Mouse (Mus musculus): ENCODE data around the gene Gnai3. TPM values are rescaled to one million over a fixed set of nuclear protein-coding genes. Genes with fewer than 3 reads are reported as not detected.

The Gnai3 gene
- polyA plus RNA-seq, 1 experiment from 2014 or later, result 112 TPM

DNA sequence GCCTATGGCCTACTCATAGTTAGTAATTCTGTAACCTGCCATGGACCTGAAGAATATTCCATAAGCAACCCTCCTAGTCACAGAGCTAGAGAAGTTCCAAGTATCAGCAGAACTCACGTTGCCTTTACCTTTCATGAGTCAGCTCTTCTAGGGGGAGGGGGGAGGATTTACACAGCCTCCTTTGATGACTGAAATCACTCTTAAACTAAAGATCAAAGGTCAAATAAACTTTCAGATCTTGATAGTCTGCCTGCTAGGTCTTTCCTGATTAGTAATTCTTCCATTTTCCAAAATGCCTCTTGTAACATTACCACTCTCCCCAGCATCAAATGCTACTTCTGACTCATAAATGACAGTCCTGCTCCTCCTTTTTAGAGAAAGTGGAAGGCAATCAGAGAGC, 21.8 kb downstream of the Gnai3 start:
- DNase-seq (ENCODE audit: low spot score) (no peak), ATAC-seq (ENCODE audit: low FRiP score, low TSS enrichment) (no peak)
- H3K9ac ChIP-seq (ENCODE audit: low read length), result no peak overlapping the region
- no peak for TF ChIP-seq EP300 (optimal IDR thresholded peaks at IDR 0.05)
- H3K4me2 ChIP-seq (replicated peaks; ENCODE audit: low read depth), result no peak overlapping the region
- no peak overlapping the region for H3K4me3 ChIP-seq (ENCODE audit: low read depth, low read length)
- H3K36me3 ChIP-seq (ENCODE audit: control insufficient read depth, insufficient read depth, low read length), result peaks cover 6% of the 10 kb centered on the region
- H3K9me3 ChIP-seq (ENCODE audit: control insufficient read depth, low read length), result no peaks in the 10 kb centered on the region
- no peaks in the 10 kb centered on the region for H3K4me1 ChIP-seq (replicated peaks; ENCODE audit: control insufficient read depth, insufficient read depth)
- H3K27me3 ChIP-seq (ENCODE audit: control insufficient read depth, insufficient read depth, low read length), result no peaks in the 10 kb centered on the region
- WGBS, result 22% methylated on average over 1 of the region's 1 CpGs
- no peak overlapping the region for H3K27ac ChIP-seq (replicated peaks)

DNA sequence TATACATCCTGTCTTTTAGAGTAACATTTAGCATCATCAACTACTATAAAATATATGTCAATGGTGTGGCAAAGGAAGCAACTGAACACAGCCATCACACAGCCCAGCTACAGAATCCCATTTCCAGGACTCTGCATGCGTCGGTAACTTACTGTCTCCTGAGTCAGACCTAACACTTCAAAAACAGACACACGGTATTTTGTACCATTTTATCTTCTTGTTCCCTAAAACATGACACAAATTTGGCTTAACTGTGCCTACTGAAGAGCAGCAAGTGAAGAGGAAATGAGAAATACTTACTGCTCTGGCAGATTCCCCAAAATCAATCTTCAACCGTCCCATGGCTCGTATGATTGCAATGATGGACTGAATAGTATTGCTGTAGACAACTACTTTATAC, 22.7 kb downstream of the Gnai3 start:
- 77% methylated on average over 5 of the region's 5 CpGs for WGBS
- Histone ChIP-seq H3K4me2 (replicated peaks; ENCODE audit: low read depth) (no peak overlapping the region), H3K4me1 (replicated peaks; ENCODE audit: control insufficient read depth, insufficient read depth) (no peaks in the 10 kb centered on the region), H3K36me3 (ENCODE audit: control insufficient read depth, insufficient read depth, low read length) (peaks cover 9% of the 10 kb centered on the region), H3K27me3 (ENCODE audit: control insufficient read depth, insufficient read depth, low read length) (no peaks in the 10 kb centered on the region), H3K9me3 (ENCODE audit: control insufficient read depth, low read length) (no peaks in the 10 kb centered on the region), H3K27ac (replicated peaks) (no peak overlapping the region), H3K9ac (ENCODE audit: low read length) (no peak overlapping the region), H3K4me3 (ENCODE audit: low read depth, low read length) (no peak overlapping the region)
- no peak for ATAC-seq (ENCODE audit: low FRiP score, low TSS enrichment)
- TF ChIP-seq EP300 (optimal IDR thresholded peaks at IDR 0.05) (no peak), CTCF (IDR thresholded peaks at IDR 0.05; ENCODE audit: low read depth) (no peak)
- DNase-seq (ENCODE audit: low spot score), result no peak

DNA sequence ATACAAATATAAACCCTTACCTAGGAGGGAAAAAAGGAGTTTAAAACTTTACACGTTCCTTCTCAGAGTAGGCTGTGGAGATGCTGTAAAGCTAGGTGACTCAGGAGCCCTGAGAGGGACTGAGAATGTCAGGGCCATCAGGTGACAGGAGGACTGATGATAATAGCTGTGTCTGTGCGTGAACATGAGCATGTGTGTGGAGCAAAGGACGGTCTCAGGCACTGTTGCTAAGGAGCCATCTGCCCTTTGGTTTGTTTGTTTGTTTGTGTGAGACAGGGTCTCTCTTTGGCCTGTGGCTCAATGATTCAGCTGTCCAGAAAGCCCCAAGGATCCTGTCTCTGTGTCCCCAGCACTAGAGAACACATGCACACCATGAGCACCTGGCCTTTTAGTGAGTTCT, 24.8 kb downstream of the Gnai3 start:
- DNase-seq (ENCODE audit: low spot score), result no peak
- no peak overlapping the region for H3K4me3 ChIP-seq (ENCODE audit: low read depth, low read length)
- H3K4me1 ChIP-seq (replicated peaks; ENCODE audit: control insufficient read depth, insufficient read depth), result no peaks in the 10 kb centered on the region
- no peaks in the 10 kb centered on the region for H3K27me3 ChIP-seq (ENCODE audit: control insufficient read depth, insufficient read depth, low read length)
- H3K36me3 ChIP-seq (ENCODE audit: control insufficient read depth, insufficient read depth, low read length), result peaks cover 9% of the 10 kb centered on the region
- H3K4me2 ChIP-seq (replicated peaks; ENCODE audit: low read depth), result no peak overlapping the region
- ATAC-seq (ENCODE audit: low FRiP score, low TSS enrichment), result no peak
- TF ChIP-seq CTCF (IDR thresholded peaks at IDR 0.05; ENCODE audit: low read depth), result no peak
- WGBS, result 76% methylated on average over 3 of the region's 3 CpGs
- no peak overlapping the region for H3K27ac ChIP-seq (replicated peaks)
- no peak overlapping the region for H3K9ac ChIP-seq (ENCODE audit: low read length)
- no peaks in the 10 kb centered on the region for H3K9me3 ChIP-seq (ENCODE audit: control insufficient read depth, low read length)

DNA sequence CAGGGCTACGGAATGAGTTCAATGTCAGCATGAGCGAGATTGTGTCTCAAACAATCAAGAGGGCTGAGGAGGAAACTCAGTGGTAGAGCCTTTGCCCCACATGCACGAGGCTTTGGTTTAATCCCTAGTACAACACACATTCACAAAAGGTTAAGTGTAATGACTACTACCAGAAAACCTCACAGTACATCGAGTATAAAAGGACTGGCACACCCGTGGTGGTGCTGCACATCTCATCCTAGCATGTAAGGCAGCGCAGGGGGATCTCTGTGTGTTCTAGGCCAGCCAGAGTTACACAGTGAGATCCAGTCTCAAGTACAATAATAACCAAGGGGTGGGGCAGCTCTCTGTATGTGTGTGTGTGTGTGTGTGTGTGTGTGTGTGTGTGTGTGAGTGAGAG, 28.5 kb downstream of the Gnai3 start:
- ATAC-seq (ENCODE audit: low FRiP score, low TSS enrichment) (peak; percentile 79), DNase-seq (ENCODE audit: low spot score) (no peak)
- WGBS, result 72% methylated on average over 6 of the region's 6 CpGs
- Histone ChIP-seq H3K4me1 (replicated peaks; ENCODE audit: control insufficient read depth, insufficient read depth) (no peaks in the 10 kb centered on the region), H3K4me3 (ENCODE audit: low read depth, low read length) (no peak overlapping the region), H3K36me3 (ENCODE audit: control insufficient read depth, insufficient read depth, low read length) (peaks cover 10% of the 10 kb centered on the region), H3K9me3 (ENCODE audit: control insufficient read depth, low read length) (no peaks in the 10 kb centered on the region), H3K27ac (replicated peaks) (no peak overlapping the region), H3K9ac (ENCODE audit: low read length) (no peak overlapping the region), H3K4me2 (replicated peaks; ENCODE audit: low read depth) (no peak overlapping the region), H3K27me3 (ENCODE audit: control insufficient read depth, insufficient read depth, low read length) (no peaks in the 10 kb centered on the region)
- TF ChIP-seq CTCF (IDR thresholded peaks at IDR 0.05; ENCODE audit: low read depth) (no peak), EP300 (optimal IDR thresholded peaks at IDR 0.05) (no peak)

DNA sequence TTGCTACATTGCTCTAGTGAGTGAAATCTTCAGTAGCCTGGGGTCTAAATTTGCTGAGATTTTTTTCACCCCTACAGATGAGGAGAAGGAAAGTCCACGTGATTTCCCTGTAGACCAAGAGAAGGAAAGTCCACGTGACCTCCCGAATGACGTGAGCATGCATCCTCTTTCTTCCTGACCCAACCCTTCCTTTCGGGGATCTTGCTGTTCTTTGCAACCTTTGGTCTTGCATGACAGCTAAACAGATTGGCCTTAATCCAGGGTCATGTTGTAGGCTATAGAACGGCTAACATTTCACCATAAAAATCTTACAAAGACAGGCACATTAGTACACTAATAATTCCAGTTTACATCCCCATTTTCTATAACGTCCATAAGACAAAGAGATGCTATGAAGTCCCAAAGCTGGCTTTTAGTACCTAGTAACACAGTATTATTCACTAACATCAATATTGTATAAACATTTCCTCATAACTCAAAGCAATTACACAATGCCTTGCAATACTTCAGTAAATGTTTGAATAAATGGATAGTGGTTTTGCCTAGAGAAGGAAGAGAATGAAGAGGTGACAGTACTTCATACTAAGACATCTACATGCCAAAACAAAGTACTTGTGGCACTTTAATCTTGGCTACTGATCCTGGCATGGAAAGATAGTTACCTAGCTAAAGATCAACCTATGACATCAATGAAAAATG, 32.2 kb downstream of the Gnai3 start:
- Histone ChIP-seq H3K27ac (replicated peaks) (no peak overlapping the region), H3K4me3 (ENCODE audit: low read depth, low read length) (no peak overlapping the region), H3K36me3 (ENCODE audit: control insufficient read depth, insufficient read depth, low read length) (peaks cover 13% of the 10 kb centered on the region), H3K9ac (ENCODE audit: low read length) (no peak overlapping the region), H3K4me1 (replicated peaks; ENCODE audit: control insufficient read depth, insufficient read depth) (no peaks in the 10 kb centered on the region), H3K27me3 (ENCODE audit: control insufficient read depth, insufficient read depth, low read length) (no peaks in the 10 kb centered on the region), H3K9me3 (ENCODE audit: control insufficient read depth, low read length) (no peaks in the 10 kb centered on the region), H3K4me2 (replicated peaks; ENCODE audit: low read depth) (no peak overlapping the region)
- ATAC-seq (ENCODE audit: low FRiP score, low TSS enrichment) (no peak), DNase-seq (ENCODE audit: low spot score) (no peak)
- WGBS, result 77% methylated on average over 7 of the region's 7 CpGs
- TF ChIP-seq CTCF (IDR thresholded peaks at IDR 0.05; ENCODE audit: low read depth) (no peak), EP300 (optimal IDR thresholded peaks at IDR 0.05) (no peak)

DNA sequence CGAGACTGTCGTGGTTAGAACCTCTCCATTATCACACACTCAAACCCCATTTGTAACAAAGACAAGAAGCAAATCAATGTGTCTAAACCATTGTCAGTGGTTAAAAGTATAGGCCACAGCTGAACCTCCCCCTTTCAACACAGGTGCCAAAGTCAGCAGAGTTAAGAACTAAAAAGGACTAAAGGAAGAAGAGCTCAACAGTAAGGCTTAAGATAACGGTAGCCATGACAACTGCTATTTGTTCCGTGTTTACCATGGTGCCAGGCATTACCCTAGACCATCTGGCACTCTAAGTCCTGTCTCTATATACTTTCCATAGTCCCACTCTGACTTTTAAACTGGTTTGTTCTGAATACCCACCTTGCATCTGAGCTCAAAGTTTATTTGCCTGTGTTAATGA, 33.3 kb downstream of the Gnai3 start:
- WGBS, result 83% methylated on average over 4 of the region's 4 CpGs
- no peak overlapping the region for H3K27ac ChIP-seq (replicated peaks)
- no peak overlapping the region for H3K4me3 ChIP-seq (ENCODE audit: low read depth, low read length)
- H3K4me1 ChIP-seq (replicated peaks; ENCODE audit: control insufficient read depth, insufficient read depth), result no peaks in the 10 kb centered on the region
- no peak for TF ChIP-seq EP300 (optimal IDR thresholded peaks at IDR 0.05)
- no peak for TF ChIP-seq CTCF (IDR thresholded peaks at IDR 0.05; ENCODE audit: low read depth)
- DNase-seq (ENCODE audit: low spot score) (no peak), ATAC-seq (ENCODE audit: low FRiP score, low TSS enrichment) (no peak)
- peaks cover 13% of the 10 kb centered on the region for H3K36me3 ChIP-seq (ENCODE audit: control insufficient read depth, insufficient read depth, low read length)
- H3K9ac ChIP-seq (ENCODE audit: low read length), result no peak overlapping the region
- H3K4me2 ChIP-seq (replicated peaks; ENCODE audit: low read depth), result no peak overlapping the region
- no peaks in the 10 kb centered on the region for H3K9me3 ChIP-seq (ENCODE audit: control insufficient read depth, low read length)
- H3K27me3 ChIP-seq (ENCODE audit: control insufficient read depth, insufficient read depth, low read length), result no peaks in the 10 kb centered on the region
